Mouse (Mus musculus): ENCODE measurements around the gene Lsamp. TPM values are rescaled to one million over a fixed set of nuclear protein-coding genes. Genes with fewer than 3 reads are reported as not detected.

Lsamp gene
- polyA plus RNA-seq, 1 experiment from 2014 or later: 8.4 TPM

DNA sequence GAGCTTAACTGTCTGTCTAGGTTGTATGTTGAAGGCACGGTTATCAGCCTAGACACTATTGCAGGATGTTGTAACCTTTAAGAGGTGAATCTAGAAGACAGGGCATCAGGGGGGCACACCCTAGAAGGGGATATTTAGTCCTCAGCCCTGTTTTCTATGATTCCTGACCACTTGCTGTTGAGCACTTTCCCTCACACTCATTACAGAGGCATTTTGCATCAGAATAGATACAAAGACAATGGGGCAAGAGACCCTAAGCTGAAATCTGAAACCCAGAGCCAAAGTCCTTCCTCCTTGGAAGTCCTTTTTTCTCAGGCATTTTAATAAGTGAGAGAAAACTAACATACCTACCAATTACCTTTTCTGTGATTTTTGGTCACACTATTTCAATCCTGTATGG lies 2038.4 kb downstream of the Lsamp start:
- no peak overlapping the region for H3K9ac ChIP-seq
- H3K27me3 ChIP-seq: no peaks in the 10 kb centered on the region
- no peaks in the 10 kb centered on the region for H3K4me1 ChIP-seq
- 48% methylated on average over 1 of the region's 1 CpGs for WGBS
- ATAC-seq (ENCODE audit: insufficient number of reproducible peaks, low FRiP score, low TSS enrichment, low read depth): no peak
- no peaks in the 10 kb centered on the region for H3K9me3 ChIP-seq (replicated peaks)
- no peak overlapping the region for H3K27ac ChIP-seq (replicated peaks)
- H3K36me3 ChIP-seq: no peaks in the 10 kb centered on the region
- H3K4me3 ChIP-seq (replicated peaks): no peak overlapping the region
- H3K4me2 ChIP-seq (replicated peaks): no peak overlapping the region

- WGBS: 77% methylated on average over 2 of the region's 2 CpGs
- Histone ChIP-seq H3K4me2 (replicated peaks) (no peak overlapping the region), H3K4me1 (no peaks in the 10 kb centered on the region), H3K9me3 (replicated peaks) (no peaks in the 10 kb centered on the region), H3K4me3 (replicated peaks) (no peak overlapping the region), H3K9ac (no peak overlapping the region), H3K36me3 (no peaks in the 10 kb centered on the region), H3K27ac (replicated peaks) (no peak overlapping the region), H3K27me3 (no peaks in the 10 kb centered on the region)
- ATAC-seq (ENCODE audit: insufficient number of reproducible peaks, low FRiP score, low TSS enrichment, low read depth): peak; percentile 34; the same call in 1 of the 2 replicates
Measured at GRCm38 (mm10) chr16:42032030-42032429, 2047.9 kb downstream of the Lsamp start.

GRCm38 (mm10) chr16:42033449-42033848 lies 2049.3 kb downstream of the Lsamp start:
- WGBS: 84% methylated on average over 2 of the region's 2 CpGs
- Histone ChIP-seq H3K36me3 (no peaks in the 10 kb centered on the region), H3K4me1 (no peaks in the 10 kb centered on the region), H3K4me3 (replicated peaks) (no peak overlapping the region), H3K27me3 (no peaks in the 10 kb centered on the region), H3K9me3 (replicated peaks) (no peaks in the 10 kb centered on the region), H3K9ac (no peak overlapping the region), H3K27ac (replicated peaks) (no peak overlapping the region), H3K4me2 (replicated peaks) (no peak overlapping the region)
- ATAC-seq (ENCODE audit: insufficient number of reproducible peaks, low FRiP score, low TSS enrichment, low read depth): no peak

DNA sequence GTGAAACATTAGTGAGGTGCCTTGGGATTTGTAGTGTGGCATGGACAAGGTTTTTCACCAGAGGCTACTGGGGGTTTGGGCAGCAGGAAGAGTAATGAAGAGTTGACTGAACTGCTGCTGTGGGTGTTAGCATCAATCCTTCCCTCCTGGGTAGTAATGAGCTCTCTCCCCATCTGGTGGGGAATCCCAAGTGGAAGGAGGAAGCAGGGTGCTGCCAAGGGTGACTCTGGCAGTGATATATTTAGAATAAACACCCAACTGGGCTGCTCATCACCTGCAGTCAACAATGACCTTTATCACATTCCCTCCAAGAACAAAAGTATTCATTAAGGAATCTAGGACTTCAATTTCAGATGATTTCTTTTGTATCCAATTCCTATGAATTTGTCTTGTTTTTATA lies 2064.0 kb downstream of the Lsamp start:
- no peaks in the 10 kb centered on the region for H3K4me1 ChIP-seq
- H3K4me2 ChIP-seq (replicated peaks): no peak overlapping the region
- no peaks in the 10 kb centered on the region for H3K9me3 ChIP-seq (replicated peaks)
- H3K9ac ChIP-seq: no peak overlapping the region
- ATAC-seq (ENCODE audit: insufficient number of reproducible peaks, low FRiP score, low TSS enrichment, low read depth): no peak
- H3K27me3 ChIP-seq: no peaks in the 10 kb centered on the region
- no peaks in the 10 kb centered on the region for H3K36me3 ChIP-seq
- H3K4me3 ChIP-seq (replicated peaks): no peak overlapping the region
- no peak overlapping the region for H3K27ac ChIP-seq (replicated peaks)

DNA sequence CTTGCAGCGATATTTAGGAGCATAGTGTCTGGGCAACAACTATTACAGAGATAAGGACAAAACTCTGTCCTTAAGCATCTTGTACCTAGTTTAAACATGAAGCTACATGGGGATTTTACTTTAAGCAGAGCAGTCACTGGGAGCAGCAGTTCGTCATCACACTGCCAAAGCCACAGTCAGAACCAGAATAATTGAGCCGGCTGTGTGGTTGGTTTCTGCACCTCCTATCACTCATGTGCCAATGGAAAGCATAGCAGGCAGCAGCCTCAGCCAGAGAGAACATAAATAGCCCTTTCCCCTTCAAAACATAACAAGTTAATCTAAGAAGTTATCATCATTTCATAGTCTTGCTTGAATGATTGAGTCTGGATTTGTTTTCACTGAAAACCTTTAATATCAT lies 2075.8 kb downstream of the Lsamp start:
- 67% methylated on average over 3 of the region's 3 CpGs for WGBS
- Histone ChIP-seq H3K36me3 (no peaks in the 10 kb centered on the region), H3K27ac (replicated peaks) (no peak overlapping the region), H3K9ac (no peak overlapping the region), H3K4me2 (replicated peaks) (no peak overlapping the region), H3K4me3 (replicated peaks) (no peak overlapping the region), H3K9me3 (replicated peaks) (no peaks in the 10 kb centered on the region), H3K27me3 (no peaks in the 10 kb centered on the region), H3K4me1 (no peaks in the 10 kb centered on the region)
- no peak for ATAC-seq (ENCODE audit: insufficient number of reproducible peaks, low FRiP score, low TSS enrichment, low read depth)

DNA sequence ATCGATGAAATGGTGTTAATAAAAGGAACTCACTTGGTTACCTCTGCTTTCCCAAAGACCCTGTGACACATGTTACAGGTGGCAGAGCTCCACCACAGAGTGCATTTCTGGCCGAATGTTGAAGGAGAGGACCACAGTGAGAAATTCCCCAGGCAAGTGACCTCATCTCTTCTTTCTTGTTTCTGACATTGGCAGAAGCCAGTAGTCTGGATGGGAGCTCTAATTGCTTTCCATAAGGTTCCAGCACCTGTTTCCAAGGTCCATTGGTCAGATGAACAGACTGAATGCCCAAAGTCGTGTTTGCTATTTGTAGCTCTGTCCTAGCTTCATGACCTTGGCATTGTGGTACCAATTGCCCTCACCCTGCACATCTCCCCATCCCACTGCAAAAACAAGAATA lies 2090.2 kb downstream of the Lsamp start:
- Histone ChIP-seq H3K9ac (no peak overlapping the region), H3K4me2 (replicated peaks) (no peak overlapping the region), H3K36me3 (no peaks in the 10 kb centered on the region), H3K27ac (replicated peaks) (no peak overlapping the region), H3K4me1 (no peaks in the 10 kb centered on the region), H3K4me3 (replicated peaks) (no peak overlapping the region), H3K9me3 (replicated peaks) (no peaks in the 10 kb centered on the region), H3K27me3 (no peaks in the 10 kb centered on the region)
- no peak for ATAC-seq (ENCODE audit: insufficient number of reproducible peaks, low FRiP score, low TSS enrichment, low read depth)
- WGBS: 82% methylated on average over 3 of the region's 3 CpGs

DNA sequence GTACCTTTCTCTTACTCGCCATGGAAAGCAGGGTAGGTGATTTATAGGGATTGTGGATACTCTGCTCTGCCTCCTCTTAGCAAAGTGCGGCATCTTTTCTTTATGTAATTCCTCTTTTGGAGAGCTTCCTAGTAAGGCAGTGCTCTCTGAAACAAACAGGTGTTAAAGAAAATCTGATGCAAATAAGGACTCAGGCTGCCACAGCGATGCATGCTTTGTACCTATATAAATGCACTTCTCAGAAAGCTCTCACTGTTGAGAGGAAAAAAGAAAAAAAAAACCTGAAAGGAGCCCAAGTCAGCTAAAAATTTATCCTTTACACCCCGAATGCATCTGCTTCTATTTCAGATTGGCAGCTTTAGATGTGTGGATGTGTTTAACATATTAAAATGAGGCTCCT lies 2095.4 kb downstream of the Lsamp start:
- no peaks in the 10 kb centered on the region for H3K4me1 ChIP-seq
- H3K27ac ChIP-seq (replicated peaks): no peak overlapping the region
- no peak overlapping the region for H3K4me2 ChIP-seq (replicated peaks)
- H3K4me3 ChIP-seq (replicated peaks): no peak overlapping the region
- ATAC-seq (ENCODE audit: insufficient number of reproducible peaks, low FRiP score, low TSS enrichment, low read depth): no peak
- no peaks in the 10 kb centered on the region for H3K36me3 ChIP-seq
- no peaks in the 10 kb centered on the region for H3K27me3 ChIP-seq
- 82% methylated on average over 4 of the region's 4 CpGs for WGBS
- no peak overlapping the region for H3K9ac ChIP-seq
- no peaks in the 10 kb centered on the region for H3K9me3 ChIP-seq (replicated peaks)

DNA sequence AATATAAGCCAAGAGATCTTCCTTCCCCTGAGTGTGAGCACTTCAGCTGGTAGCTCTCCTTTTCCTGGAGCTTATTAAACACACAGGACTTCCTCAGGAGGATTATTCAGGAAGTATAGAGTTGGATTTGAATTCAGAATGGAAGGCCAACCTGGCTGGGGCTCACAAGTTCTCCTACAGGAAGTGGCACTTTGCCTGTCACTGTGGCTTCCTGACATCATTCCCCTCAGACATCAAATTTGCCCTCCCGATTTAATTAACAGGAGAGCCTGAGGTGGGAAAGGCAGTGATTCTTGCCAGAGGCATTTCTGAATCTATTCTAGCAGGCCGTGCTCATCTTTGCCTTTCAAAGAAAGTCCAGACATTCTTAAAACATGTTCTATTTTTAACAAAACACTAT lies 2097.4 kb downstream of the Lsamp start:
- Histone ChIP-seq H3K27me3 (no peaks in the 10 kb centered on the region), H3K4me1 (no peaks in the 10 kb centered on the region), H3K36me3 (no peaks in the 10 kb centered on the region), H3K9me3 (replicated peaks) (no peaks in the 10 kb centered on the region), H3K9ac (no peak overlapping the region), H3K27ac (replicated peaks) (no peak overlapping the region), H3K4me3 (replicated peaks) (no peak overlapping the region), H3K4me2 (replicated peaks) (no peak overlapping the region)
- 32% methylated on average over 2 of the region's 2 CpGs for WGBS
- no peak for ATAC-seq (ENCODE audit: insufficient number of reproducible peaks, low FRiP score, low TSS enrichment, low read depth)

DNA sequence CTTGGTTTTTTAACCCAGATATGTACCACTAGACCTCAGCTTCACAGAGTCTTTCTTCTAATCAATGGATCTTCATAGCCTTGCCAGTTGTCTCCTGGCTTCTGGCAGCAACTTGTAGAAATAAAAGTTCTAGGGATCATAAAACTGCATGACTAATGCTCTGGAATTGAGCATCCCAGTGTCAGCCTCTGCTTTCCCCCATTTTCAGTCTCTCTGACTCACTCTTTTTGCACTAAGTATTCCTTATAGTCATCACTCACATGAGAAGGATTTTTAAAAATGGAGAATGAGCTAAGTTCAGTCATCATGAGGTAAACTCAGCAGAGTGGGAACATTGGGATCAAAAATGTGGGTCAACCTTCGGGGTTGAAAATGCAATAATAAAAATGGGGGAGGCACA lies 2113.3 kb downstream of the Lsamp start:
- no peak for ATAC-seq (ENCODE audit: insufficient number of reproducible peaks, low FRiP score, low TSS enrichment, low read depth)
- H3K27me3 ChIP-seq: no peaks in the 10 kb centered on the region
- H3K9me3 ChIP-seq (replicated peaks): no peaks in the 10 kb centered on the region
- WGBS: 100% methylated on average over 1 of the region's 1 CpGs
- H3K4me1 ChIP-seq: no peaks in the 10 kb centered on the region
- no peak overlapping the region for H3K4me3 ChIP-seq (replicated peaks)
- no peak overlapping the region for H3K27ac ChIP-seq (replicated peaks)
- no peak overlapping the region for H3K9ac ChIP-seq
- no peaks in the 10 kb centered on the region for H3K36me3 ChIP-seq
- no peak overlapping the region for H3K4me2 ChIP-seq (replicated peaks)

DNA sequence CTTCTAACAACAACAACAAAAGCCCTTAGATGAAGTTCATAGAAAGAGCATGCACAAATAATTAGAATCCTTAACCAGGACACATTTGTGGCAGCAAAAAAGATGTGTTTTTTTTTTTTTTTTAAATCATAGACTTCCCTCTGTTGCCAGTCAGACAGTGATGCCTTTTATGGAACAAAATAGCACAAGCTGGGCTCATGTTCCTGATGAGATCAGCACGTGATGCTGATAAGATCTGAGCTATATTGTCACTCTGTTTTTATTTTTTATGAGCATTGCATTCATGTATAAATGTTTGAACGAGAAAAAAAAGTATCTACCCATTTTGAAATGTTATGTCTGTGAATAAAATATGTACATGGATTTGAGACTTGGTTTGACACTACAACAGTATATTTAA lies 2118.0 kb downstream of the Lsamp start:
- H3K4me3 ChIP-seq (replicated peaks): no peak overlapping the region
- H3K4me2 ChIP-seq (replicated peaks): no peak overlapping the region
- H3K9me3 ChIP-seq (replicated peaks): no peaks in the 10 kb centered on the region
- H3K9ac ChIP-seq: no peak overlapping the region
- no peaks in the 10 kb centered on the region for H3K27me3 ChIP-seq
- ATAC-seq (ENCODE audit: insufficient number of reproducible peaks, low FRiP score, low TSS enrichment, low read depth): no peak
- H3K4me1 ChIP-seq: no peaks in the 10 kb centered on the region
- H3K27ac ChIP-seq (replicated peaks): no peak overlapping the region
- no peaks in the 10 kb centered on the region for H3K36me3 ChIP-seq
- WGBS: 49% methylated on average over 2 of the region's 2 CpGs

GRCm38 (mm10) chr16:42102635-42103034 lies 2118.5 kb downstream of the Lsamp start:
- H3K4me3 ChIP-seq (replicated peaks): no peak overlapping the region
- no peaks in the 10 kb centered on the region for H3K4me1 ChIP-seq
- no peaks in the 10 kb centered on the region for H3K9me3 ChIP-seq (replicated peaks)
- no peak overlapping the region for H3K4me2 ChIP-seq (replicated peaks)
- no peaks in the 10 kb centered on the region for H3K27me3 ChIP-seq
- H3K27ac ChIP-seq (replicated peaks): no peak overlapping the region
- no peak for ATAC-seq (ENCODE audit: insufficient number of reproducible peaks, low FRiP score, low TSS enrichment, low read depth)
- no peak overlapping the region for H3K9ac ChIP-seq
- H3K36me3 ChIP-seq: no peaks in the 10 kb centered on the region
- WGBS: 68% methylated on average over 8 of the region's 8 CpGs

DNA sequence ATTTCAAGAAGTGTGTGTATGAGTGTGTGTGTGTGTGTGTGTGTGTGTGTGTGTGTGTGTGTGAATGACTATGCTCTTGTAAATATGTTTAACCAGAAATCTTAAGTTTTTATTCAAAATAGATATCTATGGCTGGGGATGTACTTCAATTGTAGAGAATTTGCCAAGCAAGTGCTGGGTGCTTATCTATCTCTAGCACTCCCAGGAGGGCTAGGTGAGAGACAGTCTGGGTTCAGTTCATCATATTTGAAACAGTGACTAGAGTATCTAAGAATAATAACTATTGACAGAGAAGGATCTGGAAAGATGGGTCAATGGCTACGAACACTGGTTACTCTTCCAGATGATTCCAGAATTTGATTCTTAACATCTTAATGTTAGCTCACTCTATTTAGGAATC lies 2128.1 kb downstream of the Lsamp start:
- no peaks in the 10 kb centered on the region for H3K4me1 ChIP-seq
- ATAC-seq (ENCODE audit: insufficient number of reproducible peaks, low FRiP score, low TSS enrichment, low read depth): no peak
- H3K27me3 ChIP-seq: no peaks in the 10 kb centered on the region
- H3K36me3 ChIP-seq: no peaks in the 10 kb centered on the region
- no peak overlapping the region for H3K27ac ChIP-seq (replicated peaks)
- 90% methylated on average over 1 of the region's 1 CpGs for WGBS
- H3K4me3 ChIP-seq (replicated peaks): no peak overlapping the region
- no peak overlapping the region for H3K9ac ChIP-seq
- H3K9me3 ChIP-seq (replicated peaks): no peaks in the 10 kb centered on the region
- no peak overlapping the region for H3K4me2 ChIP-seq (replicated peaks)

All from embryonic facial prominence, embryonic 15.5 days (tissue).